4 mouse cellular contexts compared by ENCODE assay signal in genomic region chr4:3175756-3176155, GRCm38 (mm10).
DNase-seq lines count a peak whose midpoint lies in the region.

No protein-coding gene starts in this region.

- DNase-seq in heart, adult 11 months = peak; percentile 44
- peak; percentile 18 for DNase-seq in kidney, postnatal 10 days
- peak; percentile 27 to 48 for DNase-seq in kidney, postnatal 25 days
- DNase-seq in testis, postnatal 10 days (ENCODE audit: low spot score) = peak; percentile 54

Comparison
In these comparisons a context has a peak if more than half of its experiments do, and no peak if none do; other contexts are left out.
1. Peak in every context shown above with its lines: DNase-seq.